Mouse (Mus musculus): ENCODE data around the gene Senp1. TPM values are rescaled to one million over a fixed set of nuclear protein-coding genes. Genes with fewer than 3 reads are reported as not detected.

Gene Senp1
- polyA plus RNA-seq, 1 experiment: 30.6 TPM

DNA sequence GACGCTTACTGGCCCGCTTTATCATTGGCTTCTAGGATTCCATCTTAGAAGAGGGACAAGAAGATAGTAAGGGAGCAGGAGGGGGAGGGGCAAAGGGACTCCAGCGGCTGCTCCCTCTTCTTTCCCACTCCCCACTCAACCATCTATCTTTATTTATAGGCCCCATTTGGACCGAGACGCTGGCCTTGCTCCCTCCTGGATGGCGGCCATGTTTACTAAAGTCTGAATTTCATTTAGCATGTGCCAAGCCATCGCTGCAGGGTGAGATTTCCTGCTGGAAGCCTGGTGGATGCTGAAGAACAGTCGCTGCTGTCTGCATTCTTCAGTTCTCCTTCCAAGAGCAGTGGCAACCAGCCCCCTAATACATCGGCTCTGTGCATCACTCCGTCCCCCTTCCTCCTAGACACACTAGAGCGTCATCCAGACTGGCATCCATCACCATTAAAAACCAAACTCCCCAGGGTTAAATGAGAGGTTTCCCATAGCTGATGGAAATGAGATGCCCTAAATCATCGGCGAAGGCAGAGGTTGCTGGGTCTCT, 96.8 kb downstream of the Senp1 start:
- H3K27ac ChIP-seq (ENCODE audit: insufficient read depth, low read length): no peak overlapping the region
- H3K4me3 ChIP-seq (ENCODE audit: insufficient read depth, low read length): no peak overlapping the region
- H3K4me1 ChIP-seq (ENCODE audit: control insufficient read depth, insufficient read depth, low read length): no peaks in the 10 kb centered on the region
- TF ChIP-seq CTCF (IDR thresholded peaks at IDR 0.05; ENCODE audit: borderline replicate concordance, insufficient read depth, low read length): no peak
- no peak for TF ChIP-seq POLR2A (IDR thresholded peaks at IDR 0.05; ENCODE audit: low read depth, low read length)

DNA sequence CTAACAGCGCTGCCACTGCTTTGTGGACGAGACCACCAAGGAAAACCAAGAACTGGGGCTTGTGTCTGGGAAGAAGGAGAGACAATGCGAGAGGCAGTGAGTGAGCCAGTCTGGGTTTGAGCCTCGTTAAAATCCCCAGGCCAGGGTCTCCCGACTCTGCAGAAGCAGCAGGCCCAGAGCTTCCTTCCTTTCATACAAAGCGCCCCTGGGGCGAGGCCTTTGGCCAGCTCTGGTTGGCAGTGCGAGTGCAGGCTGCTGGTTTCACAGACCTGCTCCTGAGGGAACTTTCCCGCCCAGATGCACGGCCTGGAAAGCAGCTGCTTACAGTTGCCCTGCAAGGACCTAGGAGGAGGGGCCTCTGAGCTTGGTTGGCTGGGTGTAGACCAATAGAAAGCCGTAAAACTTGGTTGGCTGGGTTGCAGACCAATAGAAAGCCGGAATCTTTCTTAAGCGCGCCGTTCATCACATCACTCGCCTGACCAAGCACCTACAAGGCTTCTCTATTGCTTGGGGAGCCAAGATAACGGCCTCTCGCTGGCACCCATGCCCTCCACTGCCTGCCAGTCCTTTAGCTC, 100.7 kb downstream of the Senp1 start:
- Histone ChIP-seq H3K4me1 (ENCODE audit: control insufficient read depth, insufficient read depth, low read length) (no peaks in the 10 kb centered on the region), H3K4me3 (ENCODE audit: insufficient read depth, low read length) (no peak overlapping the region), H3K27ac (ENCODE audit: insufficient read depth, low read length) (no peak overlapping the region)
- TF ChIP-seq POLR2A (IDR thresholded peaks at IDR 0.05; ENCODE audit: low read depth, low read length) (peak; percentile 30; the same call in 1 of the 2 replicates), CTCF (IDR thresholded peaks at IDR 0.05; ENCODE audit: borderline replicate concordance, insufficient read depth, low read length) (no peak)

DNA sequence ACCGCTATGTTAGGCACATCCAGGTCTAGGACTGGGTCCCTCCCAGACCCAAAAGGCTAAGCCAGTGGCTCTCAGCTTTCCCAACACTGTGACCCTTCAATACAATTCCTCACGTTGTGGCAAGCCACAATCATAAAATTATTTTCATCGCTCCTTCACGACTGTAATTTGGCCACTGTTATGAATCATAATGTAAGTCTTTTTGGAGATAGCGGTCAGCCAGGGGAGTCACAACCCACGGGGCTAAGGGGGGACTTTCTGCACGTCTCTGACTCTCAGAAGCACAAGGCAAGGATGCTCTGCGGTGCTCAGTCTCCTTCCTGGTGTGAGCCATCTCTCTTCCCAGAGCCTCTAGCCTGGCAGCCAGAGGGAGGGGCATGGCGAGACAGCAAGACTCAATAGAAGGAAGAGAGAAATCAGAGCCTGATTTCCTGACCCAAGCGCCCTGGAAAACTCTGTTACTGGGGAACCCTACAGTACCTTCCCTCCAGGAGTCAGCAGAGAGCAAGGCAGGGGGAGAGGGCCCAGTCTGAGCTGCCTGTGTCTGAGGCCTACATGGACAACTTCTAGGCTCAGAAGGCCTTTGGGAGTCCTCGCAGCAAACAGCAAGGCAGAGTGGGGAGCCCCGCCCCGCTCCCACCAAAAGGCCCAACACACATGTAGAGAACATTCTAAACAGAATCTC, 101.4 kb downstream of the Senp1 start:
- Histone ChIP-seq H3K27ac (ENCODE audit: insufficient read depth, low read length) (no peak overlapping the region), H3K4me1 (ENCODE audit: control insufficient read depth, insufficient read depth, low read length) (no peaks in the 10 kb centered on the region), H3K4me3 (ENCODE audit: insufficient read depth, low read length) (no peak overlapping the region)
- TF ChIP-seq CTCF (IDR thresholded peaks at IDR 0.05; ENCODE audit: borderline replicate concordance, insufficient read depth, low read length) (no peak), POLR2A (IDR thresholded peaks at IDR 0.05; ENCODE audit: low read depth, low read length) (no peak)

DNA sequence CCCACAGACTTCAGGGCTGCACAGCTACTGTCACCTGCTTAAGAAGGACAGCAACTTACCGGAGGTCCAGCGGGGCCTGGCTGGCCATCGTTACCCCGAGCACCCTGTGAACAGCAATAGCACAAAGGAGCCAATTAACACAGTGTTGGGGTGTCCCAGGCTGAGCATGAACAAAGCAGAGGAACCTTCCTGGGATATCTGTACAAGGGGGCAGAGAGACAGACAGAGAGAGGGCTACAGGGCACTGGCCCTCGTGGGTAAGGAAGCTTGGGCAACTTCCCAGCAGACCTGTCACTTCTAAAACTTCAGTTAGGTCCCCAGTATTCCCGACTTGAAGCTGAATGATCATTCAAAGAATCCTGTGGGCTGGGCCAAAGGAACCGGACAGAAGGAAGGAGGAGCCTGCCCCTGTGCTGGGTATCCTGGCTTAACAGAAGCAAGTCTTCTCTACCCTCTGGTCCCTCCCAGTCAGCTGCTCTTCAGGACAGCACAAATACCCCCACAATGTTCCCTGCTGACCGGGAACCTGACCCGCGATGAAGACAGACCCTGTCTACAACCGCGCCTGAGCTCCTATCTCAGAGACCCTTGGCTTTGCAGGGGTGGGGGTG, 102.2 kb downstream of the Senp1 start:
- no peak overlapping the region for H3K27ac ChIP-seq (ENCODE audit: insufficient read depth, low read length)
- TF ChIP-seq CTCF (IDR thresholded peaks at IDR 0.05; ENCODE audit: borderline replicate concordance, insufficient read depth, low read length) (no peak), POLR2A (IDR thresholded peaks at IDR 0.05; ENCODE audit: low read depth, low read length) (no peak)
- H3K4me1 ChIP-seq (ENCODE audit: control insufficient read depth, insufficient read depth, low read length): no peaks in the 10 kb centered on the region
- H3K4me3 ChIP-seq (ENCODE audit: insufficient read depth, low read length): no peak overlapping the region

DNA sequence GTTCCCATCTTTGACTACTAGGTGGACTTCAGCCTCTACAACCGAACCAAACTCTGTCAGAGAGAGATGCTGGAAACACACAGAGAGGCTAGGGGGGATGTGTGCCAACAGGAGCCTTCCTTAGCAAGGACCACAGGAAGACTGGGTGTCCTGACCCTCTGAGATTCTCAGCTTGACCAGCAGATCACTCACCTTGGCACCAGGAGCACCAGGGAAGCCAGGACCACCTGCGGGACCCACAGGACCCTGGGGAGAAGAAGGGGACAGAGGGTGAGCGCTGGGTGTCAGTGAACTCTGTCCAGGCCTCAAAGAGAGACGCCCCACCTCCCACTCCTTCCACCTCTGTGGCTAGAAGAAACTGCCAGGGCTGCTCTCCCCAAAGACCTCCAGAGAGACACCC, 102.8 kb downstream of the Senp1 start:
- H3K4me3 ChIP-seq (ENCODE audit: insufficient read depth, low read length): no peak overlapping the region
- no peak for TF ChIP-seq POLR2A (IDR thresholded peaks at IDR 0.05; ENCODE audit: low read depth, low read length)
- TF ChIP-seq CTCF (IDR thresholded peaks at IDR 0.05; ENCODE audit: borderline replicate concordance, insufficient read depth, low read length): no peak
- no peaks in the 10 kb centered on the region for H3K4me1 ChIP-seq (ENCODE audit: control insufficient read depth, insufficient read depth, low read length)
- no peak overlapping the region for H3K27ac ChIP-seq (ENCODE audit: insufficient read depth, low read length)

DNA sequence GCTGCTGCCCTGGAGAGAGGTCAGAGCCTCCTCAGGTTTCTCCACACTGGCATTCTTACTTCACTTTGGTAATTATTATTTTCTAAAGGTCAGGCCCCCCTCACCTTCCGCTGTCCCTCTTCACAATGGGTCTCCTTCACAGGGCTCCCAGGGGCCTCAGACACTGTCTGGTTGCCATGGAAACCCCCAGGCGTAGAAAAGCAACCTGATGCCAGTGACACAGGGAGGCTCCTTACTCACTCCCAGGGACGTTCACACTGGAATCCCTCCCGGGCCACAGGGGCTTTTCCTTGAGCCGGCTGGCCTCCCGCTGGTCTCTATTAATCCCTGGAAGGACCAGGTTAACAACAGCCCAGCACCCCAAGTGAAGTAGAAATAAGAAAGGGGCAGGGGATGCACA, 103.4 kb downstream of the Senp1 start:
- Histone ChIP-seq H3K27ac (ENCODE audit: insufficient read depth, low read length) (no peak overlapping the region), H3K4me3 (ENCODE audit: insufficient read depth, low read length) (no peak overlapping the region), H3K4me1 (ENCODE audit: control insufficient read depth, insufficient read depth, low read length) (no peaks in the 10 kb centered on the region)
- TF ChIP-seq CTCF (IDR thresholded peaks at IDR 0.05; ENCODE audit: borderline replicate concordance, insufficient read depth, low read length) (no peak), POLR2A (IDR thresholded peaks at IDR 0.05; ENCODE audit: low read depth, low read length) (no peak)

DNA sequence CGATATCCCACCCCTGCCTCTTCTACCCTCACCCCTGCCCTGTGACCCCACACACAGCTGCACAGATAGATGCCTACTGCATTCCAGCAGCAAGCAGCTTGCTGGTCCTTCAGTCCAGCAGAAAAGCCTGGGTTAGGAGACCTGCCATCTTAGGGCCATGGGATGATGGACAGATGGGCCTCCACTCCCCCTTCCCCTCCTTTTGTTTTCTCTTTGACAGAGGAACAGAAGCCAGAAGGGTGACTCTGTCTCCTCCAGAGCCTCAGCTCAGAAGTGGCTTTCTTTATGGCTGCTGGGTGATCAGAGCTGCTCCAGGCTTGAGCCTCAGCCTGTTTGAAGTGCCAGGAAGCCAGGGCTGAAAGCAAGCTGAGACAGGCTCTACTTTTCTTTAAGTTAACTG, 104.0 kb downstream of the Senp1 start:
- TF ChIP-seq POLR2A (IDR thresholded peaks at IDR 0.05; ENCODE audit: low read depth, low read length) (no peak), CTCF (IDR thresholded peaks at IDR 0.05; ENCODE audit: borderline replicate concordance, insufficient read depth, low read length) (no peak)
- no peaks in the 10 kb centered on the region for H3K4me1 ChIP-seq (ENCODE audit: control insufficient read depth, insufficient read depth, low read length)
- no peak overlapping the region for H3K4me3 ChIP-seq (ENCODE audit: insufficient read depth, low read length)
- no peak overlapping the region for H3K27ac ChIP-seq (ENCODE audit: insufficient read depth, low read length)

Other genes with a start within 250 kb of the Senp1 start
- gene Hdac7, start 249.2 kb downstream of the Senp1 start, polyA plus RNA-seq (2011; ENCODE audit: insufficient read length, low read depth, missing spikeins): 51.8 and 60.1 TPM in 2 replicates
- 3.4 and 4.8 TPM in 2 replicates for gene Vdr, start 183.1 kb downstream of the Senp1 start, polyA plus RNA-seq (2011; ENCODE audit: insufficient read length, low read depth, missing spikeins)
- 29.1 and 32.0 TPM in 2 replicates for gene Tmem106c, start 129.5 kb downstream of the Senp1 start, polyA plus RNA-seq (2011; ENCODE audit: insufficient read length, low read depth, missing spikeins)
- 12.7 and 31.5 TPM in 2 replicates for gene Col2a1, start 89.0 kb downstream of the Senp1 start, polyA plus RNA-seq (2011; ENCODE audit: insufficient read length, low read depth, missing spikeins)
- gene Pfkm, start 1.2 kb downstream of the Senp1 start, polyA plus RNA-seq (2011; ENCODE audit: insufficient read length, low read depth, missing spikeins): 20.6 and 24.4 TPM in 2 replicates
- gene Asb8, start 71.9 kb upstream of the Senp1 start, polyA plus RNA-seq (2011; ENCODE audit: insufficient read length, low read depth, missing spikeins): 26.8 and 31.5 TPM in 2 replicates
- gene Ccdc184, start 73.4 kb upstream of the Senp1 start, polyA plus RNA-seq (2011; ENCODE audit: insufficient read length, low read depth, missing spikeins): 0.18 and 0.22 TPM in 2 replicates
- gene Olfr288, start 101.8 kb upstream of the Senp1 start, polyA plus RNA-seq (2011; ENCODE audit: insufficient read length, low read depth, missing spikeins): not detected in 2 replicates
- not detected in 2 replicates for gene Gm44579, start 127.2 kb upstream of the Senp1 start, polyA plus RNA-seq (2011; ENCODE audit: insufficient read length, low read depth, missing spikeins)
- not detected in 2 replicates for gene Olfr287, start 127.3 kb upstream of the Senp1 start, polyA plus RNA-seq (2011; ENCODE audit: insufficient read length, low read depth, missing spikeins)
- gene Olfr286, start 140.7 kb upstream of the Senp1 start, polyA plus RNA-seq (2011; ENCODE audit: insufficient read length, low read depth, missing spikeins): not detected in 2 replicates
- gene H1fnt, start 163.5 kb upstream of the Senp1 start, polyA plus RNA-seq (2011; ENCODE audit: insufficient read length, low read depth, missing spikeins): not detected in 2 replicates
- gene Zfp641, start 202.4 kb upstream of the Senp1 start, polyA plus RNA-seq (2011; ENCODE audit: insufficient read length, low read depth, missing spikeins): 0.38 and 0.40 TPM in 2 replicates
- not detected in 2 replicates for gene Olfr285, start 223.6 kb upstream of the Senp1 start, polyA plus RNA-seq (2011; ENCODE audit: insufficient read length, low read depth, missing spikeins)
- gene Olfr284, start 247.2 kb upstream of the Senp1 start, polyA plus RNA-seq (2011; ENCODE audit: insufficient read length, low read depth, missing spikeins): not detected in 2 replicates